Mouse (Mus musculus) heart, embryonic 15.5 days (tissue): Measurements from ENCODE around the gene Ddx19b. TPM values are rescaled to one million over a fixed set of nuclear protein-coding genes. Genes with fewer than 3 reads are reported as not detected.
A peak's percentile ranks its signal among the peaks of the same experiment; 100 is the strongest.
"Not testable (repeated sequence)": the region's sequence is repeated elsewhere in the genome, so short reads cannot be mapped to it uniquely, and the experiment has no call there.

Experiments
- ATAC-seq: fragments of 200-750 bp; cut with Nextera tagmentation; replicated peaks from 2 replicates; pipeline ENCODE4 v1.8.0; 2017; ENCODE audit warnings: low read depth, moderate TSS enrichment; ENCODE audit not compliant: insufficient number of reproducible peaks, insufficient read depth, low FRiP score
- H3K27ac ChIP-seq: fragments of 300-500 bp; sonication (generic); 2 replicates; pipeline ENCODE4 v1.5.1; 2015; ENCODE audit warnings: mild to moderate bottlenecking, inconsistent platforms
- H3K27me3 ChIP-seq: fragments of 300-500 bp; sonication (generic); 2 replicates; pipeline ENCODE4 v1.6.1; 2015; ENCODE audit warnings: inconsistent platforms
- H3K36me3 ChIP-seq: fragments of 300-500 bp; sonication (generic); 2 replicates; pipeline ENCODE4 v1.6.1; 2015; ENCODE audit warnings: mild to moderate bottlenecking, inconsistent platforms
- H3K4me1 ChIP-seq: fragments of 300-500 bp; sonication (generic); replicated peaks from 2 replicates; pipeline ENCODE4 v1.6.1; 2015; ENCODE audit warnings: inconsistent platforms
- H3K4me2 ChIP-seq: fragments of 300-500 bp; sonication (generic); 2 replicates; pipeline ENCODE4 v1.6.1; 2015; ENCODE audit warnings: inconsistent platforms, mild to moderate bottlenecking, moderate library complexity
- H3K4me3 ChIP-seq: fragments of 300-500 bp; sonication (generic); 2 replicates; pipeline ENCODE4 v1.5.1; 2015; ENCODE audit warnings: mild to moderate bottlenecking, inconsistent platforms
- H3K9ac ChIP-seq: fragments of 300-500 bp; sonication (generic); 2 replicates; pipeline ENCODE4 v1.6.1; 2015; ENCODE audit warnings: mild to moderate bottlenecking, inconsistent platforms
- H3K9me3 ChIP-seq: fragments of 300-500 bp; sonication (generic); replicated peaks from 2 replicates; pipeline ENCODE4 v1.6.1; 2016; ENCODE audit warnings: inconsistent platforms
- WGBS: fragments of 180-500 bp; shearing (Covaris S2); methylation state at CpG from one replicate; pipeline ENCODE4 v1.1.7; 2015; ENCODE audit warnings: mixed read lengths; 5-methylcytosine and 5-hydroxymethylcytosine counted together
- polyA plus RNA-seq: library from polyadenylated mRNA; unstranded; fragments of >200 nt; fragmentation: Nextera tagmentation; extraction: Ambion mirVana; gene quantifications from 2 replicates; pipeline ENCODE4 v1.2.1, GENCODE M21; 2015

Ddx19b gene
- polyA plus RNA-seq, 1 experiment from 2014 or later: 3.3 TPM

DNA sequence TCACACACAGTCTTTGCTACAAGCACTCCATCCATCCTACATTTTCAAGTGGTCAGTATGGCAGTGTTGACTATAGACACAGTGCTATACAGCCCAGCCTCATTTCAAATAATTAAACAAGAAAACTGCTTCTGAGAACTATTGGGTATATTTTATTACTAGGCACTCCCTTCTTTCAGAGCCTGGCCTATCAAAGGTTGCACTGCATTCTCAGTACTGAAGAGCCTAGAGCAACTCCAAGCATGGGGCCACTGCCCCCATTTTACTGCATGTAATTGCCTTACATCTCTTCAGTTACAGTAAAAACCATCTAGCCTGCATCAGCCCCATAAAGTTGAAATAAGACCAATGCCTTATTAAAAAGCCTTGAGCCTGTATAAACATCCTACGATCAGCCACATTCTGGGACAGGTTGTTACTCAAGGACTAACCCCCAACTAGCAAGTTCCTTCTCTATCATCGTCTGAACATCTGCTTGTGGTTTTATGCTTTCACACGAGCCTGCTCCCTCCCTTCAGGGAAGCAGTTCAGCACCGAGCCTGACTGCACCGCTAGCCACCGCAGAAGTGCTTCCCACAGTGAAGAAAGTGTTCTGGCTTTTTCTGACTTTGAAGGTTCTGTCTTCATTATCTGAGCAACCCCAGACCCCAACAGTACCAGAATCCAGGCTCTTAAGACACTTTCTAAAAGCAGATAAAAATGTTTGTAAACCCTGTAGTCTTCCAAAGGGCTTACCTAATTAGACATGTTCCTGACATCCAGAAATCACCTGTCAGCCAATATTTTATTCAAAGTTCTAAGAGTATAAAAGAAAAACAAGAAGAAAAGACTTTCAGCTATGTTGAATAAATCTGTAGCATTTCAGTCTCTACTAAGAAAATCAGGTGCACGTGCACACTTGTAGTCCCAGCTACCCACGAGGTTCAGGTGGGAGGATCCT, 43.5 kb downstream of the Ddx19b start:
- H3K9ac ChIP-seq: no peak overlapping the region
- H3K27ac ChIP-seq: no peak overlapping the region
- no peaks in the 10 kb centered on the region for H3K27me3 ChIP-seq
- WGBS: 80% methylated on average over 8 of the region's 8 CpGs
- H3K9me3 ChIP-seq: no peaks in the 10 kb centered on the region
- H3K4me1 ChIP-seq: no peaks in the 10 kb centered on the region
- H3K4me3 ChIP-seq: no peak overlapping the region
- ATAC-seq: no peak
- H3K4me2 ChIP-seq: no peak overlapping the region
- peaks cover 86% of the 10 kb centered on the region for H3K36me3 ChIP-seq

DNA sequence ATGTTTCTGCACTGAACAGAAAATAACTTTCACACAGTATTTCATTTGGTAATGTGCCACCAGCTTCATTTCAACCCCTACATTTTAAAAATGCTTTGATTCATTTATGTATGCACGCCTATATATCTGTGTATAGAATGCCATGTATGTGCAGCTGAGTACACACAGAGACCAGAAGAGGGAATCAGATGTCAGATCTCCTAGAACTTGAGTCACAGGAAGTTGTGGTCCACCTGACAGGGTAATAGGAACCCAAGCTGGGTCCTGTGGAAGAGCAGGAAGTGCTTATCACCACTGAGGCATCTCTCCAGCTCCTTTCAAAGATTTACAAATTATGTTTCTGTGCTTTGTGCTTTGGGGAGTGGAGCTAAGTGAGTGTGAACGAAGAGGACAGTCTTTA, 50.2 kb downstream of the Ddx19b start:
- WGBS: 83% methylated on average over 2 of the region's 2 CpGs
- H3K27ac ChIP-seq: no peak overlapping the region
- H3K9ac ChIP-seq: no peak overlapping the region
- H3K9me3 ChIP-seq: no peaks in the 10 kb centered on the region
- no peaks in the 10 kb centered on the region for H3K4me1 ChIP-seq
- no peak overlapping the region for H3K4me3 ChIP-seq
- H3K4me2 ChIP-seq: no peak overlapping the region
- H3K36me3 ChIP-seq: peaks cover 73% of the 10 kb centered on the region
- ATAC-seq: no peak
- no peaks in the 10 kb centered on the region for H3K27me3 ChIP-seq

DNA sequence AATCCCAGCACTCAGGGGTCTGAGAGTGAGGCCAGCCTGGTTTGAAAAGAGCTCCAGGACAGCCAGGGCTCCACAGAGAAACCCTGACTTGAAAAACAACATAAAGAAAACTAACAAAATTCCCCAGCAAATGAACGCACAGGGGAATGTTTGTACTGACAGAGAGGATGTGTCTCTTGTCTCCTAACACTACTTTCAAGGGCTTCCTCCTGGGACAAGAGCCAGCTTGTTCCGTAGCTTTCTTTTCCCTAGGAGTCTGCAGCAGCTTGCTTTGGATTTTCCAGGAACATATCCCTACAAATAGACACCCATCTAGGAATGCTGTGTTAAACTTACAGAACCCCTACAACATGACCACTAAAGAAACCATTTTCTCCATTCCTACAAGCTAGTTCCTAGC, 53.6 kb downstream of the Ddx19b start:
- not testable (repeated sequence) for H3K27ac ChIP-seq

GRCm38 (mm10) chr8:110976532-110976931, 55.0 kb downstream of the Ddx19b start:
- H3K4me1 ChIP-seq, H3K4me3 ChIP-seq, H3K27ac ChIP-seq, H3K4me2 ChIP-seq, H3K9ac ChIP-seq, ATAC-seq, H3K27me3 ChIP-seq, H3K9me3 ChIP-seq: not testable (repeated sequence)
- 90% methylated on average over 8 of the region's 8 CpGs for WGBS
- H3K36me3 ChIP-seq: peaks cover 46% of the 10 kb centered on the region

More for the DNA sequence above, 53.6 kb downstream of the Ddx19b start:
- H3K27me3 ChIP-seq, H3K4me1 ChIP-seq, H3K4me2 ChIP-seq, ATAC-seq, H3K9ac ChIP-seq, H3K9me3 ChIP-seq, H3K4me3 ChIP-seq: not testable (repeated sequence)
- peaks cover 59% of the 10 kb centered on the region for H3K36me3 ChIP-seq
- 52% methylated on average over 2 of the region's 2 CpGs for WGBS

- peak overlapping the region; percentile 62 for H3K4me3 ChIP-seq
- no peaks in the 10 kb centered on the region for H3K9me3 ChIP-seq
- H3K27ac ChIP-seq: peak overlapping the region; percentile 51
- H3K9ac ChIP-seq: peak overlapping the region; percentile 58
- H3K36me3 ChIP-seq: peaks cover 15% of the 10 kb centered on the region
- peak overlapping the region; percentile 92 for H3K4me2 ChIP-seq
- 7% methylated on average over 45 of the region's 45 CpGs for WGBS
- H3K4me1 ChIP-seq: peaks cover 26% of the 10 kb centered on the region
- ATAC-seq: peak; percentile 89
- no peaks in the 10 kb centered on the region for H3K27me3 ChIP-seq
These were observed 61.4 kb downstream of the Ddx19b start for GRCm38 (mm10) chr8:110969910-110970770.

DNA sequence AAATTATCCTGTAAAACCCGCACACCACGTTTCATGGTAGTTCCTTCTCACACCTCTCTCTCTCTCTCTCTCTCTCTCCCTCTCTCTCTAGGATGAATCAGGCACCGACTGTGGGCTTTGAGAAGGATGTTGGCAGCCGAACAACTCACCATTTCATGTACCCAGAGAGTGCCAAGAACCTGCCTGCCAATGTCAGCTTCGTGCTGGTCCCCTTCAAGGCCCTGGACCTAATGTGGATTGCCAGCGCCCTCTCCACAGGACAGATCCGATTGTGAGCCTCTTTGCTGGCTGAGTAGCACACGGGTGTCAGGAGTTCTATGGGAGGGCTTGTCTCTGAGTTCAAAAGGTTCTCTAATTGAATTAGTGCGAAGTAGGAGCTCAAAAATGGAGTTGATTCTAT, 64.2 kb downstream of the Ddx19b start:
- Histone ChIP-seq H3K27me3 (no peaks in the 10 kb centered on the region), H3K9ac (no peak overlapping the region), H3K4me3 (no peak overlapping the region), H3K27ac (no peak overlapping the region), H3K4me2 (no peak overlapping the region), H3K4me1 (peaks cover 31% of the 10 kb centered on the region), H3K36me3 (peaks cover 13% of the 10 kb centered on the region; the same call in 1 of the 2 replicates), H3K9me3 (no peaks in the 10 kb centered on the region)
- ATAC-seq: no peak
- WGBS: 81% methylated on average over 9 of the region's 9 CpGs

- Histone ChIP-seq H3K9me3 (no peaks in the 10 kb centered on the region), H3K4me1 (peaks cover 31% of the 10 kb centered on the region), H3K4me3 (no peak overlapping the region), H3K36me3 (peaks cover 13% of the 10 kb centered on the region; the same call in 1 of the 2 replicates), H3K4me2 (no peak overlapping the region), H3K27me3 (no peaks in the 10 kb centered on the region), H3K27ac (peak overlapping the region; percentile 68), H3K9ac (no peak overlapping the region)
- 71% methylated on average over 8 of the region's 8 CpGs for WGBS
- ATAC-seq: no peak
These were observed 65.0 kb downstream of the Ddx19b start for GRCm38 (mm10) chr8:110966586-110966985.

DNA sequence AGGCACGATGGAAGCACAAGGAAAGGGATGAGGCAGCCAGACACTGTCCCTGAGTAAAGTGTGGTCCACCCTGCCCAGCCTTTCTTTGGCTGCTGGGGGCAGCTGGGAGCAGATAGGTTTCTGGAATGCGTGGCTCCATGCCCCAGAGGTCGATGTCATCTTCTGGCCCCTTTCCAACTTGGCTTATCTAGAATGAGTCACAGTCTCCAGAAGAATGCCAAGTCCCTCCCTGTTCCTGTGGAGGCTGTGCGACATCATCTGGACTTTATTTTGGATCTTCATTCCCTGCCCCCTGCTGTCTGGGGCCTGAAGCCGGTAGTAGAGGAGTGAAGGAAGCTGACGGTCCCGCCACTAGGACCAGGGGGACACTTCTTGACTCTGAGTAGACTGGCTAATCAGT, 66.0 kb downstream of the Ddx19b start:
- H3K27ac ChIP-seq: peak overlapping the region; percentile 68
- H3K4me2 ChIP-seq: peak overlapping the region; percentile 17; the same call in 1 of the 2 replicates
- H3K27me3 ChIP-seq: no peaks in the 10 kb centered on the region
- H3K9ac ChIP-seq: no peak overlapping the region
- no peak overlapping the region for H3K4me3 ChIP-seq
- no peaks in the 10 kb centered on the region for H3K9me3 ChIP-seq
- H3K4me1 ChIP-seq: peaks cover 28% of the 10 kb centered on the region
- peak; percentile 71 for ATAC-seq
- 11% methylated on average over 7 of the region's 7 CpGs for WGBS
- H3K36me3 ChIP-seq: peaks cover 13% of the 10 kb centered on the region; the same call in 1 of the 2 replicates

DNA sequence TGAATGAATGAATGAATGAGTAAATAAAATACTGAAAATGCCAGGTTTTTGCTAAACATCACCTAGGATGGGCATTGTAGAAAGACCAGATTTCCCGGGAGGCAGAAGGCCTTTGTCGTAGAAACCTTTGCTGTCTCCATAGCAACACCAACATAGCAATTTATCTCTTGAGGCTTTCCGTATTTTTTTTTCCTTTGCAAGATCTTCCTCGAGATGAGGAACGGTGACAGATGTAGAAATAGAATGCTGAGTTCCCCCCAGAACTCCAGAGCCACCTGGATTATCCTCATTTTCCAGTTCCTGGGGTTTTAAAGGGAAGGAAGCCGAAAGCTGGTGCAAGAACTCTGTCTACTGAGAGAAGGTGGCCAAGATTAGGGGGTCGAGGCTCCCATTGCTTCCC, 66.9 kb downstream of the Ddx19b start:
- 66% methylated on average over 7 of the region's 7 CpGs for WGBS
- peaks cover 22% of the 10 kb centered on the region for H3K4me1 ChIP-seq
- no peaks in the 10 kb centered on the region for H3K27me3 ChIP-seq
- peak overlapping the region; percentile 68; the same call in 1 of the 2 replicates for H3K27ac ChIP-seq
- H3K4me2 ChIP-seq: no peak overlapping the region
- H3K9me3 ChIP-seq: no peaks in the 10 kb centered on the region
- no peak for ATAC-seq
- H3K36me3 ChIP-seq: peaks cover 20% of the 10 kb centered on the region; the same call in 1 of the 2 replicates
- H3K4me3 ChIP-seq: no peak overlapping the region
- H3K9ac ChIP-seq: no peak overlapping the region

DNA sequence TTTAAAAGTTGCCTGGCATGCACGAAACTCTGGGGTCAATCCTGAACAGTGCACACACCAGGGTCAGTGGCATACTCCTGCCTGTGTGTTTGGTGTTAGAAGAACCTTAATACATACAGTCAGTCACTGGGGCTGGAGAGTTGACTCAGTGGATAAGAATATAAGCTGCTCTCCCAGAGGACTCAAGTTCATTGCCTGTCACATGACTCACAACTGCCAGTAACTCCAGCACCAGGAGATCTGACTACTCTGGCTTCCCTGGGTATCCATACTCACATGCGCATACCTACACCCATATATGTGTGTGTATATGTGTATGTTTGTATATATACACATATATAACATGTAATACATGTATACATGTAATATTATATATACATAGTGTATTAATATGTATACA, 68.5 kb downstream of the Ddx19b start:
- Histone ChIP-seq H3K36me3 (peaks cover 21% of the 10 kb centered on the region), H3K9ac (no peak overlapping the region), H3K27ac (no peak overlapping the region), H3K27me3 (no peaks in the 10 kb centered on the region), H3K4me1 (peaks cover 22% of the 10 kb centered on the region), H3K4me3 (no peak overlapping the region), H3K9me3 (no peaks in the 10 kb centered on the region), H3K4me2 (no peak overlapping the region)
- ATAC-seq: no peak
- 91% methylated on average over 2 of the region's 2 CpGs for WGBS

DNA sequence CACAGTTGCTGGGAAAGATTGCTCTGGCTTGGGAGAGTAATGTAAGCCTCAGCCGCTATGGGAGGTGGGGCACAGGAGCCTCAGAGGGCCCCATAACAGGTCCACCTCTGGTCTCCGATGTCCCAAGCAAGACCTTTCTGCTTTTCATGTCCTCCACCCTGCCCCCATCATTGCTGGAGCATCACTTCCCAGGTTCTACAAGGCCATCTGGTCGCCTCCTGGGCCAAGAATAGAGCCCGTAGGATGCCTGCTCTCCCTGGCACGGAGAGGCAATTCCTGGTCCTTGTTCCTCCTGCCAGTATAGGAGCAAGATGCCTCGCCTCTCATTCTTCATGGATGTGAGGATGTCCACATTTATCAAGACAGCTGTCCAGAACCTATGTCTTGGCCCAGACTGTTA, 71.6 kb downstream of the Ddx19b start:
- 91% methylated on average over 6 of the region's 6 CpGs for WGBS
- H3K9me3 ChIP-seq: no peaks in the 10 kb centered on the region

More for the DNA sequence above, 71.6 kb downstream of the Ddx19b start:
- Histone ChIP-seq H3K4me2 (no peak overlapping the region), H3K9ac (no peak overlapping the region), H3K27ac (no peak overlapping the region), H3K4me1 (peaks cover 3% of the 10 kb centered on the region), H3K27me3 (no peaks in the 10 kb centered on the region), H3K4me3 (no peak overlapping the region), H3K36me3 (peaks cover 22% of the 10 kb centered on the region)
- no peak for ATAC-seq
